Mouse (Mus musculus): ENCODE measurements at regions not wholly inside any gene's neighbourhood (a gene's known extent, or its start where the extent isn't known, plus 50 kb on each side); places are given as distances from the start of the nearest gene placed in this dataset.
A peak's percentile ranks its signal among the peaks of the same experiment; 100 is the strongest.

- H3K27me3 ChIP-seq: no peaks in the 10 kb centered on the region
- CTCF ChIA-PET: no interaction called here
- DNase-seq (ENCODE audit: low read depth, low spot score): peak; percentile 27
- POLR2A ChIA-PET: interaction anchor here (0.6 to 1.2 kb wide), 2 partner anchors 27 to 91 kb away, joined by 3 read pairs; no protein-coding TSS in a partner anchor
- TF ChIP-seq CTCF (IDR thresholded peaks at IDR 0.05): no peak
- in situ Hi-C loops (cut with MboI; ENCODE audit: low pct_unique_long_range_greater_than_20kb): no loop called here
- no peak for ATAC-seq
These were observed 123.1 kb upstream of the Thbs1 start for GRCm38 (mm10) chr2:117988396-117989173.

- ATAC-seq: no peak
- in situ Hi-C loops (cut with MboI; ENCODE audit: low pct_unique_long_range_greater_than_20kb): no loop called here
- CTCF ChIA-PET: no interaction called here
- no peaks in the 10 kb centered on the region for H3K27me3 ChIP-seq
- DNase-seq (ENCODE audit: low read depth, low spot score): no peak
- POLR2A ChIA-PET: interaction anchor here (0.6 kb wide), 1 partner anchor 90 kb away, joined by 3 read pairs; no protein-coding TSS in a partner anchor
- no peak for TF ChIP-seq CTCF (IDR thresholded peaks at IDR 0.05)
These were observed 122.5 kb upstream of the Thbs1 start for GRCm38 (mm10) chr2:117989215-117989614.

GRCm38 (mm10) chr2:117996130-117997083 lies 115.3 kb upstream of the Thbs1 start:
- in situ Hi-C loops (cut with MboI; ENCODE audit: low pct_unique_long_range_greater_than_20kb): no loop called here
- POLR2A ChIA-PET: no interaction called here
- DNase-seq (ENCODE audit: low read depth, low spot score) (no peak), ATAC-seq (no peak)
- TF ChIP-seq CTCF (IDR thresholded peaks at IDR 0.05): no peak
- H3K27me3 ChIP-seq: no peaks in the 10 kb centered on the region
- CTCF ChIA-PET: interaction anchor here (0.7 to 0.9 kb wide), 2 partner anchors 12 to 92 kb away, joined by 3 to 4 read pairs; no protein-coding TSS in a partner anchor

GRCm38 (mm10) chr2:117999641-118000040 lies 112.0 kb upstream of the Thbs1 start:
- ChIA-PET CTCF (no interaction called here), POLR2A (no interaction called here)
- no peak for TF ChIP-seq CTCF (IDR thresholded peaks at IDR 0.05)
- no peaks in the 10 kb centered on the region for H3K27me3 ChIP-seq
- no peak for ATAC-seq
- DNase-seq (ENCODE audit: low read depth, low spot score): peak; percentile 50
- in situ Hi-C loops (cut with MboI; ENCODE audit: low pct_unique_long_range_greater_than_20kb): no loop called here

- TF ChIP-seq CTCF (IDR thresholded peaks at IDR 0.05): no peak
- POLR2A ChIA-PET: no interaction called here
- CTCF ChIA-PET: no interaction called here
- in situ Hi-C loops (cut with MboI; ENCODE audit: low pct_unique_long_range_greater_than_20kb): no loop called here
- H3K27me3 ChIP-seq: no peaks in the 10 kb centered on the region
- DNase-seq (ENCODE audit: low read depth, low spot score) (no peak), ATAC-seq (no peak)
These were observed 107.5 kb upstream of the Thbs1 start for GRCm38 (mm10) chr2:118004191-118004590.

GRCm38 (mm10) chr2:118007539-118008427 lies 103.9 kb upstream of the Thbs1 start:
- no peak for ATAC-seq

GRCm38 (mm10) chr2:118011679-118012078 lies 100.0 kb upstream of the Thbs1 start:
- ATAC-seq: no peak
- no peak for TF ChIP-seq CTCF (IDR thresholded peaks at IDR 0.05)
- ChIA-PET CTCF (interaction anchor here (1.1 kb wide), 1 partner anchor 14 kb away, joined by 3 read pairs; no protein-coding TSS in a partner anchor), POLR2A (no interaction called here)
- in situ Hi-C loops (cut with MboI; ENCODE audit: low pct_unique_long_range_greater_than_20kb): no loop called here
- DNase-seq (ENCODE audit: low read depth, low spot score): no peak
- no peaks in the 10 kb centered on the region for H3K27me3 ChIP-seq

More at GRCm38 (mm10) chr2:118007539-118008427, 103.9 kb upstream of the Thbs1 start:
- DNase-seq (ENCODE audit: low read depth, low spot score): no peak
- ChIA-PET CTCF (no interaction called here), POLR2A (no interaction called here)
- in situ Hi-C loops (cut with MboI; ENCODE audit: low pct_unique_long_range_greater_than_20kb): no loop called here
- no peaks in the 10 kb centered on the region for H3K27me3 ChIP-seq
- TF ChIP-seq CTCF (IDR thresholded peaks at IDR 0.05): no peak

GRCm38 (mm10) chr2:118012211-118012610 lies 99.5 kb upstream of the Thbs1 start:
- in situ Hi-C loops (cut with MboI; ENCODE audit: low pct_unique_long_range_greater_than_20kb): no loop called here

GRCm38 (mm10) chr2:118013156-118013555 lies 98.5 kb upstream of the Thbs1 start:
- no peak for ATAC-seq
- in situ Hi-C loops (cut with MboI; ENCODE audit: low pct_unique_long_range_greater_than_20kb): no loop called here
- ChIA-PET CTCF (interaction anchor here (1.0 kb wide), 1 partner anchor 13 kb away, joined by 4 read pairs; no protein-coding TSS in a partner anchor), POLR2A (no interaction called here)
- DNase-seq (ENCODE audit: low read depth, low spot score): no peak
- TF ChIP-seq CTCF (IDR thresholded peaks at IDR 0.05): no peak
- H3K27me3 ChIP-seq: no peaks in the 10 kb centered on the region

More at GRCm38 (mm10) chr2:118012211-118012610, 99.5 kb upstream of the Thbs1 start:
- DNase-seq (ENCODE audit: low read depth, low spot score) (no peak), ATAC-seq (no peak)
- CTCF ChIA-PET: interaction anchor here (1.1 kb wide), 1 partner anchor 13 kb away, joined by 3 read pairs; no protein-coding TSS in a partner anchor
- no peak for TF ChIP-seq CTCF (IDR thresholded peaks at IDR 0.05)
- POLR2A ChIA-PET: no interaction called here
- no peaks in the 10 kb centered on the region for H3K27me3 ChIP-seq

GRCm38 (mm10) chr2:118015182-118015581 lies 96.5 kb upstream of the Thbs1 start:
- in situ Hi-C loops (cut with MboI; ENCODE audit: low pct_unique_long_range_greater_than_20kb): no loop called here
- DNase-seq (ENCODE audit: low read depth, low spot score) (no peak), ATAC-seq (no peak)
- ChIA-PET CTCF (no interaction called here), POLR2A (interaction anchor here (0.8 kb wide), 1 partner anchor 27 kb away, joined by 3 read pairs; no protein-coding TSS in a partner anchor)
- TF ChIP-seq CTCF (IDR thresholded peaks at IDR 0.05): no peak
- no peaks in the 10 kb centered on the region for H3K27me3 ChIP-seq
